Mouse (Mus musculus): ENCODE results near the gene Col3a1. TPM values are rescaled to one million over a fixed set of nuclear protein-coding genes. Genes with fewer than 3 reads are reported as not detected.

The Col3a1 gene
- polyA plus RNA-seq, 1 experiment from 2014 or later: 346 TPM

Small RNA genes within 50 kb of the gene (microRNA-seq; reads per million reads assigned to microRNA genes)
- gene Gm47302: not detected

Other genes with a start within 250 kb of the Col3a1 start
- gene Col5a2, start 191.7 kb downstream of the Col3a1 start, polyA plus RNA-seq (2015; fragmentation: Nextera tagmentation; extraction: Ambion mirVana): 15.0 and 22.4 TPM in 2 replicates

All from neural tube, embryonic 15.5 days (tissue).